Mouse (Mus musculus) neural tube, embryonic 10.5 days (tissue): ENCODE results near the gene B3gat1.

Source experiments
- DNase-seq: peaks from one replicate; pipeline ENCODE4 v3.0.0-alpha.2; 2017; ENCODE audit warnings: low spot score; ENCODE audit errors: extremely low spot score

The B3gat1 gene

GRCm38 (mm10) chr9:26733206-26733891 lies at the start of gene B3gat1:
B3gat1 (plus strand) TSS chr9:26733728.
- DNase-seq = peak; percentile 60

GRCm38 (mm10) chr9:26689171-26689570 lies 44.4 kb upstream of the B3gat1 start:
- DNase-seq = no peak

- DNase-seq = no peak
Measured at GRCm38 (mm10) chr9:26689956-26690698, 43.4 kb upstream of the B3gat1 start.

- no peak for DNase-seq
Measured at GRCm38 (mm10) chr9:26692641-26693040, 40.9 kb upstream of the B3gat1 start.

GRCm38 (mm10) chr9:26694656-26695055 lies 38.9 kb upstream of the B3gat1 start:
- DNase-seq = no peak

- no peak for DNase-seq
Measured at GRCm38 (mm10) chr9:26695178-26695577, 38.4 kb upstream of the B3gat1 start.

- no peak for DNase-seq
Measured at GRCm38 (mm10) chr9:26698286-26698685, 35.2 kb upstream of the B3gat1 start.

- DNase-seq = no peak
Measured at GRCm38 (mm10) chr9:26700329-26700728, 33.2 kb upstream of the B3gat1 start.

- DNase-seq = no peak
Measured at GRCm38 (mm10) chr9:26718388-26718787, 15.1 kb upstream of the B3gat1 start.

- DNase-seq = no peak
Measured at GRCm38 (mm10) chr9:26721771-26722170, 11.8 kb upstream of the B3gat1 start.

GRCm38 (mm10) chr9:26725709-26726108 lies 7.8 kb upstream of the B3gat1 start:
- no peak for DNase-seq

- peak; percentile 60 for DNase-seq
Measured at GRCm38 (mm10) chr9:26727445-26727844, 6.1 kb upstream of the B3gat1 start.

GRCm38 (mm10) chr9:26728556-26728955 lies 5.0 kb upstream of the B3gat1 start:
- no peak for DNase-seq

- peak; percentile 57 for DNase-seq
Measured at GRCm38 (mm10) chr9:26733986-26734385, 458 bp downstream of the B3gat1 start.

GRCm38 (mm10) chr9:26737116-26737515 lies 3.6 kb downstream of the B3gat1 start:
- no peak for DNase-seq

- DNase-seq = no peak
Measured at GRCm38 (mm10) chr9:26742817-26743216, 9.3 kb downstream of the B3gat1 start.

- DNase-seq = no peak
Measured at GRCm38 (mm10) chr9:26747121-26747520, 13.6 kb downstream of the B3gat1 start.

- no peak for DNase-seq
Measured at GRCm38 (mm10) chr9:26748893-26749292, 15.4 kb downstream of the B3gat1 start.

GRCm38 (mm10) chr9:26760081-26760480 lies 26.6 kb downstream of the B3gat1 start:
- DNase-seq = peak; percentile 37

GRCm38 (mm10) chr9:26760576-26760975 lies 27.0 kb downstream of the B3gat1 start:
- DNase-seq = no peak

GRCm38 (mm10) chr9:26762477-26762876 lies 28.9 kb downstream of the B3gat1 start:
- DNase-seq = no peak

GRCm38 (mm10) chr9:26768181-26768580 lies 34.7 kb downstream of the B3gat1 start:
- no peak for DNase-seq

GRCm38 (mm10) chr9:26775700-26776099 lies 42.2 kb downstream of the B3gat1 start:
- DNase-seq = no peak
